Mouse (Mus musculus) right cerebral cortex, postnatal 10 days (tissue): ENCODE results near the gene Gemin8.
A peak's percentile ranks its signal among the peaks of the same experiment; 100 is the strongest.

Experiments used
- DNase-seq, 2 experiments: peaks; one replicate each; pipeline ENCODE4 v3.0.0; 2021; ENCODE audit warnings: low spot score in 2 of 2

Gemin8 gene

GRCm38 (mm10) chrX:166169892-166170799, at the start of gene Gemin8:
TSS of gene Gemin8 (plus strand) at chrX:166170454.
- peak; percentile 96 to 98 for DNase-seq

GRCm38 (mm10) chrX:166147158-166147846, 23.0 kb upstream of the Gemin8 start:
- peak; percentile 35 to 52 for DNase-seq

- no peak for DNase-seq
Measured at GRCm38 (mm10) chrX:166162773-166163172, 7.5 kb upstream of the Gemin8 start.

- DNase-seq, result peak in 1 of 2 experiments; percentile 40
Measured at GRCm38 (mm10) chrX:166167307-166167706, 2.9 kb upstream of the Gemin8 start.

- no peak for DNase-seq
Measured at GRCm38 (mm10) chrX:166167923-166168322, 2.3 kb upstream of the Gemin8 start.

- DNase-seq, result no peak
Measured at GRCm38 (mm10) chrX:166170800-166171738, 815 bp downstream of the Gemin8 start.

GRCm38 (mm10) chrX:166172041-166172440, 1.8 kb downstream of the Gemin8 start:
- DNase-seq, result no peak

- peak in 1 of 2 experiments; percentile 33 for DNase-seq
Measured at GRCm38 (mm10) chrX:166172661-166173060, 2.4 kb downstream of the Gemin8 start.

GRCm38 (mm10) chrX:166173796-166174195, 3.5 kb downstream of the Gemin8 start:
- DNase-seq, result peak; percentile 76 to 78

GRCm38 (mm10) chrX:166177929-166178328, 7.7 kb downstream of the Gemin8 start:
- no peak for DNase-seq

- DNase-seq, result no peak
Measured at GRCm38 (mm10) chrX:166183094-166183493, 12.8 kb downstream of the Gemin8 start.

- no peak for DNase-seq
Measured at GRCm38 (mm10) chrX:166185327-166185913, 15.2 kb downstream of the Gemin8 start.

- no peak for DNase-seq
Measured at GRCm38 (mm10) chrX:166187803-166188202, 17.5 kb downstream of the Gemin8 start.

- no peak for DNase-seq
Measured at GRCm38 (mm10) chrX:166196327-166196726, 26.1 kb downstream of the Gemin8 start.

- no peak for DNase-seq
Measured at GRCm38 (mm10) chrX:166198266-166198665, 28.0 kb downstream of the Gemin8 start.

- no peak for DNase-seq
Measured at GRCm38 (mm10) chrX:166199812-166200211, 29.6 kb downstream of the Gemin8 start.

GRCm38 (mm10) chrX:166214576-166214975, 44.3 kb downstream of the Gemin8 start:
- DNase-seq, result no peak

- no peak for DNase-seq
Measured at GRCm38 (mm10) chrX:166216248-166216647, 46.0 kb downstream of the Gemin8 start.

- peak; percentile 64 to 84 for DNase-seq
Measured at GRCm38 (mm10) chrX:166216720-166217119, 46.5 kb downstream of the Gemin8 start.

GRCm38 (mm10) chrX:166219331-166219730, 49.1 kb downstream of the Gemin8 start:
- DNase-seq, result peak; percentile 48 to 66

GRCm38 (mm10) chrX:166226856-166227255, 56.6 kb downstream of the Gemin8 start:
- no peak for DNase-seq
